Mouse (Mus musculus) CD4-positive naive resting alpha-beta T cell, adult 76 days (primary cell): ENCODE data around the gene Gm4302. TPM values are rescaled to one million over a fixed set of nuclear protein-coding genes. Genes with fewer than 3 reads are reported as not detected.

Experiments
- total RNA-seq: library from RNA; stranded (reverse); gene quantifications from one replicate; pipeline ENCODE4 v1.2.4, GENCODE M21; 2023

Gm4302 gene
- not detected for total RNA-seq

GRCm38 (mm10) chr10:100340536-100340935 lies at the start of gene Gm4302:
Gene Gm4302 (plus strand): TSS chr10:100340836.

GRCm38 (mm10) chr10:100335376-100335775 lies 5.3 kb upstream of the Gm4302 start, which contains the start of gene Gm4301:
Gene Gm4301 (plus strand): TSS chr10:100335676.

GRCm38 (mm10) chr10:100345672-100346071 lies 5.0 kb downstream of the Gm4302 start, which contains the start of gene Gm4303:
Gene Gm4303 (plus strand): TSS chr10:100345972.

GRCm38 (mm10) chr10:100350793-100351192 lies 10.2 kb downstream of the Gm4302 start, which contains the start of gene Gm4305:
Gene Gm4305 (plus strand): TSS chr10:100351093.

GRCm38 (mm10) chr10:100361038-100361437 lies 20.4 kb downstream of the Gm4302 start, which contains the start of gene Gm4307:
Gene Gm4307 (plus strand): TSS chr10:100361338.

GRCm38 (mm10) chr10:100382460-100382859 lies 41.8 kb downstream of the Gm4302 start, which contains the start of gene Gm4312:
Gene Gm4312 (minus strand): TSS chr10:100382560.

Other genes with a start within 250 kb of the Gm4302 start
- not detected for gene Gm4301, start 5.2 kb upstream of the Gm4302 start, total RNA-seq
- gene Gm4303, start 5.1 kb downstream of the Gm4302 start, total RNA-seq = not detected
- gene Gm4305, start 10.3 kb downstream of the Gm4302 start, total RNA-seq = not detected
- not detected for gene Gm4307, start 20.5 kb downstream of the Gm4302 start, total RNA-seq
- not detected for gene Gm4312, start 41.7 kb downstream of the Gm4302 start, total RNA-seq
- 1.1 TPM for gene Tmtc3, start 146.5 kb downstream of the Gm4302 start, total RNA-seq
- 1.3 TPM for gene Cep290, start 146.7 kb downstream of the Gm4302 start, total RNA-seq
- gene 4930430F08Rik, start 249.6 kb downstream of the Gm4302 start, total RNA-seq = 3.9 TPM
- not detected for gene 1700017N19Rik, start 249.6 kb downstream of the Gm4302 start, total RNA-seq